Mouse (Mus musculus): ENCODE results near the gene Rasl10a. TPM values are rescaled to one million over a fixed set of nuclear protein-coding genes. Genes with fewer than 3 reads are reported as not detected.

The Rasl10a gene
- polyA plus RNA-seq (2012; rRNA removed): 2.5 and 3.9 TPM in 2 replicates

DNA sequence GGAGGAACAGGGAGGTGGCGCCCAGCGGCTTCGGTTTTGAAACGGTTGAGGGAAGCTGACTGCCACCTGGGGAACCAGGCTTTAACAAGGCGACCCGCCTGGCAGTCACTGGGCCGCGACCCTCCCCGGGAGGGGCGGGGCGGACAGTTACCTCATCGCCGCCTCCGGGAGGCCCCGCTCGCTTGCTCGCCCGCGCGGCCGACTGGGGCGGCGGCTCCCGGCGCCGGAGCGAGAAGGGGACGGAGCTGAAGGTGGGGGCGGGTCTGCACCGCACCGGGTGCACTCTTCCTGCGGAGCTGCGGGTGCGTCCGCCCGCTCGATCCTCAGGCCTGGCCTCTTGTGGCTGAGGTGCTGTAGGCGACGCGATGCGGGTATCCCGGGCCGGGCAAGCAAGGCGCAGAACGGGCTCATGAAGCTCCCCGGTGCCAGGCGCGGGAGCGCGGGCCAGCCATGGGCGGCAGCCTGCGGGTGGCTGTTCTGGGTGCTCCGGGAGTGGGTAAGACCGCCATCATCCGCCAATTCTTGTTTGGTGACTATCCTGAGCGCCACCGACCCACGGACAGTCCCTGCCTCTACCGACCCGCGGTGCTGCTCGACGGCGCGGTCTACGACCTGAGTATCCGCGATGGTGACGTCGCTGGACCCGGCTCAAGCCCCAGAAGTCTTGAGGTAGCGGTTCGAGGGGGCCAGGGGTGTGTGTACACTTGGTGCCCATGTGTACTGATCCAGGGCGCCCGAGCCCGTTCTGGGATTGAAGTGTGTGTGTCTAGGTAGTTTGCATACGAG lies at the start of gene Rasl10a:
Gene Rasl10a, plus strand, starts transcription at position 273 of the 786 bp plus-strand sequence.
- Histone ChIP-seq H3K4me3 (ENCODE audit: control insufficient read depth, low read depth, low read length) (peak within 1 kb of the TSS; percentile 75), H3K27me3 (ENCODE audit: control insufficient read depth, insufficient read depth, low read length) (no peaks in the 10 kb centered on the region), H3K4me1 (ENCODE audit: control insufficient read depth, insufficient read depth, low read length) (peaks cover 51% of the 10 kb centered on the region), H3K36me3 (ENCODE audit: control insufficient read depth, insufficient read depth, low read length) (no peaks in the 10 kb centered on the region), H3K27ac (ENCODE audit: control insufficient read depth, insufficient read depth, low read depth, low read length) (peak within 1 kb of the TSS; percentile 10; the same call in 1 of the 2 replicates)
- TF ChIP-seq CTCF (IDR thresholded peaks at IDR 0.05; ENCODE audit: control insufficient read depth, insufficient read depth, insufficient replicate concordance, low read depth, low read length) (no peak), POLR2A (IDR thresholded peaks at IDR 0.05; ENCODE audit: control insufficient read depth, low read depth, low read length) (0 out of 2 replicates have a peak, but pooled peaks have one; percentile 37)

- Histone ChIP-seq H3K4me3 (ENCODE audit: control insufficient read depth, low read depth, low read length) (no peak overlapping the region), H3K27me3 (ENCODE audit: control insufficient read depth, insufficient read depth, low read length) (no peaks in the 10 kb centered on the region), H3K36me3 (ENCODE audit: control insufficient read depth, insufficient read depth, low read length) (no peaks in the 10 kb centered on the region), H3K4me1 (ENCODE audit: control insufficient read depth, insufficient read depth, low read length) (peaks cover 2% of the 10 kb centered on the region; the same call in 1 of the 2 replicates), H3K27ac (ENCODE audit: control insufficient read depth, insufficient read depth, low read depth, low read length) (no peak overlapping the region)
- TF ChIP-seq POLR2A (IDR thresholded peaks at IDR 0.05; ENCODE audit: control insufficient read depth, low read depth, low read length) (no peak), CTCF (IDR thresholded peaks at IDR 0.05; ENCODE audit: control insufficient read depth, insufficient read depth, insufficient replicate concordance, low read depth, low read length) (no peak)
Measured at GRCm38 (mm10) chr11:5008867-5009266, 49.1 kb upstream of the Rasl10a start.

GRCm38 (mm10) chr11:5009354-5010074 lies 48.4 kb upstream of the Rasl10a start:
- TF ChIP-seq POLR2A (IDR thresholded peaks at IDR 0.05; ENCODE audit: control insufficient read depth, low read depth, low read length) (no peak), CTCF (IDR thresholded peaks at IDR 0.05; ENCODE audit: control insufficient read depth, insufficient read depth, insufficient replicate concordance, low read depth, low read length) (no peak)
- Histone ChIP-seq H3K4me1 (ENCODE audit: control insufficient read depth, insufficient read depth, low read length) (peaks cover 2% of the 10 kb centered on the region; the same call in 1 of the 2 replicates), H3K4me3 (ENCODE audit: control insufficient read depth, low read depth, low read length) (no peak overlapping the region), H3K27me3 (ENCODE audit: control insufficient read depth, insufficient read depth, low read length) (no peaks in the 10 kb centered on the region), H3K36me3 (ENCODE audit: control insufficient read depth, insufficient read depth, low read length) (peaks cover 1% of the 10 kb centered on the region; the same call in 1 of the 2 replicates), H3K27ac (ENCODE audit: control insufficient read depth, insufficient read depth, low read depth, low read length) (no peak overlapping the region)

DNA sequence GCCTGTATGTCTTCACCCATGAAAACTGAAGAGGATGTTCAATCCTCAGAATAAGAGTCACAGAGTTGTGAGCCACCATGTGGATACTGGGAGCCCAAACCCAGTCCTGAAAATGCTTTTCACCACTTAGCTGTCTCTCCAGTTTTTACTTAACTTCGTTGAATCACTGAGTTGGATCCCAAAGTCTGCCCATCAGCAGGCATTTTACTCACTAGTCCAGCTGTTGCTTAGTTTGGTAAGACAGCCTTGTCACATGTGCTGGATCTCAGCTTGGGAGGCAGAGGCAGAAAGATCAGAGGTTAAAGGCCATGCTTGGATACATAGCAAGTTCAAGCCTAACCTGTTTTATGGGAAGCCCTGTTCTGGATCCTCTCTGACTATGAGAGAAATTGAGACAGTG lies 47.7 kb upstream of the Rasl10a start:
- TF ChIP-seq POLR2A (IDR thresholded peaks at IDR 0.05; ENCODE audit: control insufficient read depth, low read depth, low read length) (no peak), CTCF (IDR thresholded peaks at IDR 0.05; ENCODE audit: control insufficient read depth, insufficient read depth, insufficient replicate concordance, low read depth, low read length) (no peak)
- Histone ChIP-seq H3K4me1 (ENCODE audit: control insufficient read depth, insufficient read depth, low read length) (peaks cover 2% of the 10 kb centered on the region; the same call in 1 of the 2 replicates), H3K27ac (ENCODE audit: control insufficient read depth, insufficient read depth, low read depth, low read length) (no peak overlapping the region), H3K27me3 (ENCODE audit: control insufficient read depth, insufficient read depth, low read length) (no peaks in the 10 kb centered on the region), H3K4me3 (ENCODE audit: control insufficient read depth, low read depth, low read length) (no peak overlapping the region), H3K36me3 (ENCODE audit: control insufficient read depth, insufficient read depth, low read length) (peaks cover 2% of the 10 kb centered on the region; the same call in 1 of the 2 replicates)

- TF ChIP-seq POLR2A (IDR thresholded peaks at IDR 0.05; ENCODE audit: control insufficient read depth, low read depth, low read length) (no peak), CTCF (IDR thresholded peaks at IDR 0.05; ENCODE audit: control insufficient read depth, insufficient read depth, insufficient replicate concordance, low read depth, low read length) (no peak)
- H3K36me3 ChIP-seq (ENCODE audit: control insufficient read depth, insufficient read depth, low read length): peaks cover 2% of the 10 kb centered on the region; the same call in 1 of the 2 replicates
Measured at GRCm38 (mm10) chr11:5011480-5011879, 46.4 kb upstream of the Rasl10a start.

GRCm38 (mm10) chr11:5012213-5012715 lies 45.7 kb upstream of the Rasl10a start:
- H3K4me3 ChIP-seq (ENCODE audit: control insufficient read depth, low read depth, low read length): no peak overlapping the region
- H3K4me1 ChIP-seq (ENCODE audit: control insufficient read depth, insufficient read depth, low read length): peaks cover 2% of the 10 kb centered on the region; the same call in 1 of the 2 replicates
- no peaks in the 10 kb centered on the region for H3K27me3 ChIP-seq (ENCODE audit: control insufficient read depth, insufficient read depth, low read length)
- H3K36me3 ChIP-seq (ENCODE audit: control insufficient read depth, insufficient read depth, low read length): peaks cover 2% of the 10 kb centered on the region; the same call in 1 of the 2 replicates
- TF ChIP-seq CTCF (IDR thresholded peaks at IDR 0.05; ENCODE audit: control insufficient read depth, insufficient read depth, insufficient replicate concordance, low read depth, low read length) (no peak), POLR2A (IDR thresholded peaks at IDR 0.05; ENCODE audit: control insufficient read depth, low read depth, low read length) (no peak)
- no peak overlapping the region for H3K27ac ChIP-seq (ENCODE audit: control insufficient read depth, insufficient read depth, low read depth, low read length)

More at GRCm38 (mm10) chr11:5011480-5011879, 46.4 kb upstream of the Rasl10a start:
- Histone ChIP-seq H3K27me3 (ENCODE audit: control insufficient read depth, insufficient read depth, low read length) (no peaks in the 10 kb centered on the region), H3K4me1 (ENCODE audit: control insufficient read depth, insufficient read depth, low read length) (peaks cover 2% of the 10 kb centered on the region; the same call in 1 of the 2 replicates), H3K27ac (ENCODE audit: control insufficient read depth, insufficient read depth, low read depth, low read length) (no peak overlapping the region), H3K4me3 (ENCODE audit: control insufficient read depth, low read depth, low read length) (no peak overlapping the region)

DNA sequence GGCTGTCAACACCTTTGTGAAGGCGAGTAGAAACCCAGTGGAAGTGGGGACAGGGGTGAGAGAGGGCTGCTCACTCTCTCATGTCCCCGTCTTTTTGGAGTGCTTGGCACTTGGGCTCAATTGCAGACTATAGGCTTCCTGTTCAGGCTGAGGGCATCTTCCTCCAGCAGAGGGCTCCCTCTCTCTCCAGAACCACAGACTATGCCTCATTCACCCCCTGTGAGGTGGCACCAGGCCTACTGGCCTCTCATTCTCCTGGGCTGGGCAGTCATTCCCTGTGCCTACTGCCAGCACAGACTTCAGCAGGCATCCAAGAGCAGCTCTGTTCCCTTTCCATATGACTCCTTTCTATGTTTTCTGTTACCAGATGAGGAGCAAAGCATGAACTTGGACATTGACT lies 42.2 kb upstream of the Rasl10a start:
- TF ChIP-seq POLR2A (IDR thresholded peaks at IDR 0.05; ENCODE audit: control insufficient read depth, low read depth, low read length) (no peak), CTCF (IDR thresholded peaks at IDR 0.05; ENCODE audit: control insufficient read depth, insufficient read depth, insufficient replicate concordance, low read depth, low read length) (peak; percentile 46; the same call in 1 of the 2 replicates)
- Histone ChIP-seq H3K4me3 (ENCODE audit: control insufficient read depth, low read depth, low read length) (no peak overlapping the region), H3K27ac (ENCODE audit: control insufficient read depth, insufficient read depth, low read depth, low read length) (no peak overlapping the region), H3K4me1 (ENCODE audit: control insufficient read depth, insufficient read depth, low read length) (no peaks in the 10 kb centered on the region), H3K27me3 (ENCODE audit: control insufficient read depth, insufficient read depth, low read length) (no peaks in the 10 kb centered on the region), H3K36me3 (ENCODE audit: control insufficient read depth, insufficient read depth, low read length) (peaks cover 11% of the 10 kb centered on the region)
